Mouse (Mus musculus) kidney, postnatal 4 days (tissue): Measurements from ENCODE around the gene Htr1d.

ENCODE experiments used
- DNase-seq, 2 experiments: peaks; one replicate each; pipeline ENCODE4 v3.0.0; 2021; ENCODE audit warnings: mixed read lengths in 2 of 2

Htr1d gene

DNA sequence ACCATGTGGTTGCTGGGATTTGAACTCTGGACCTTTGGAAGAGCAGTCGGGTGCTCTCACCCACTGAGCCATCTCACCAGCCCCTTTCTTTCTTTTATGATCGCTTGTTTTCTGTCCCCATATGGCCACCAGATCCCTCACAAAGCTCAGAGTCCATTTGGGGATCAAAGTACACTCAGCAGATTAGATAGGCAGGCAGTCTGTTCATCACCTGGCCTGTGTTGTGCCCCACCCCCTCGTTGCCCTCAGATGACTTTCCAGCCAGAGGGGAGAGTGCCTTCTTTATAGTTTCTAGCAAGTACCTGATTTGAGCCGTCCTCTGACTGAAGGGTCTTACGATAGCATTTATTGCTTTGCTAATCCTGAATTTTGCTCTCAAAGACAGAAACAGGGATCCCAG is 29.5 kb downstream of the Htr1d start:
- no peak for DNase-seq

- peak; percentile 90 to 91 for DNase-seq
These were observed 31.5 kb downstream of the Htr1d start for GRCm38 (mm10) chr4:136454850-136455260.

DNA sequence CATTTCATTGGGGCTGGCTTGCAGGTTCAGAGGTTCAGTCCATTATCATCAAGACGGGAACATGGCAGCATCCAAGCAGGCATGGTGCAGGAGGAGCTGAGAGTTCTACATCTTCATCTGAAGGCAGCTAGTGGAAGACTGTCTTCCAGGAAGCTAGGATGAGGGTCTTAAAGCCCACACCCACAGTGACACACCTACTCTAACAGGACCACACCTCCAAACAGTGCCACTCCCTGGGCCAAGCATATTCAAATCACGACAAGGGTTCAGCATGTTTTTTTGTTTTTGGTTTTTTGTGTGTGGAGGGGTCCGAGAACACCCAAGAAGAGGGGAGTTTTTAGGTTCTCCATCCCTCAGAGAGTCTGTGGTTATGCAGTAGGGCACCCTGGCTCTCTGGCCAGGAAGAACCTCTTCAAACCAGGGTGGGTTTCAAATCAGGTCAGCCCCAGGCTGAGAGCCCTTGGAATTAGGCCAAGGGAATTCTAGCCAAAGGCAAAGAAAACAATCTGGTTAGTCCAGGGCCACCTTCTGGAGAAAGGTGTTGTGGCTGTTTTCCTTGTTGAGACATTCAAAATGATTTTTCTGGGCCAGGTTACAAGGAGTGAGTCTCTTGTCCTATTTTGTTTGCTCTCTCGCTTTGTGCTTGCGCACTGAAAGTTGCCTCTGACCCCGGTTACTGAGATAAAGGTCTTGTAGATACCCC is 33.3 kb downstream of the Htr1d start:
- DNase-seq = no peak

GRCm38 (mm10) chr4:136458276-136458675 is 35.0 kb downstream of the Htr1d start:
- DNase-seq = no peak

GRCm38 (mm10) chr4:136459210-136459609 is 35.9 kb downstream of the Htr1d start:
- no peak for DNase-seq

- no peak for DNase-seq
These were observed 37.9 kb downstream of the Htr1d start for GRCm38 (mm10) chr4:136461206-136461605.

GRCm38 (mm10) chr4:136461761-136462085 is 38.4 kb downstream of the Htr1d start:
- DNase-seq = no peak

DNA sequence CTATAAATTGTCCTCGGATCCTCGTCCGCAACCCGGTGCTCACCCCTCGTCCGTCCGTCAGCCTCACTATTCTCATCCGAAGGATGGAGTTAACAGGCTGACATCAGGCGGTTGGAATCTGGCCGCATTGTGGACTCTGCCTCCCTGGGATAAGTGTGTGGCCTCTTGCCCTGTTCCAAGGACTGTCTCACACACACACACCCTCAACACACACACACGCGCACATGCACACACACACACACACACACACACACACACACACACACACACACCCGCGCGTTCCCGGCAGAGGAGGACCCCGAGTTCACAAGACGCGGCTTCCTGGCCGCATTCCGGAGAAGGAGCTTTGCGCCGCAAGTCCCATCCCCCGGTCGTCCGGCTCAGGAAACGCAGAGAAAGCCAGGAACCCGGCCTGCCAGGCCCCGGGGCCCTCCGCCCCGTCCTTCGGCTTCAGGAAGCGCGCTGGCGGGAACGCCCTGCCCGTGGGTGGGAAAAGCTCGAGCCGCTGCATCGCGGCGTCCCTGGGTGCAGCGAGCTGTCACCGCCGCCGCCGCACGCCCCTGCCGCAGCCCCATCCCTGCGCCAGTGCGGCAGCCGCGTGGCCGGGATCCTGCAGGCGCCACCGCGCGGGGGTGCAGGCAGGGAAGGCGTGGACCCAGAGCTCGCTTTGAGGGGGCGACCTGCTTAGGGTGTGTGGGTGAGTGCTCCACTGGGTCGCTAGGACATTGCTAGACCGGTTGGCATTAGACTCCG is 38.9 kb downstream of the Htr1d start, which contains the start of gene 6030445D17Rik:
6030445D17Rik (plus strand) TSS at position 165 of the 753 bp plus-strand sequence.
- peak; percentile 82 to 89 for DNase-seq

DNA sequence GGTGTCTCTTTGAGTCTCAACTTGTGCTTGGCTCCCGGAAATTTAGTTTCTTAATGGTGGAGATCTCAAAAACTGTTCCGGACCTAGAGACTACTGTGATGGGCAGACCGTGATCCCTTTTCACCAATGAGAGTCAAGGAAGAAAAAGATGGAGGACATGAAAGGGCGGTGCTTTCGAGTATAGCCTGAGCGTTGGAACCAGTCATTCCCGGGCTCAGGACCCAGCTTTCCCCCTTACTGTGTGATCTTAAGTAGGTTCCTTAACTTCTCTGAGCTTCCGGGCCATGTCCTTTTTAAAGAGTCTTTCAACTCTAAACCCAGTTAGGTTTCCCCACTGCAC is 39.5 kb downstream of the Htr1d start:
- peak in 1 of 2 experiments; percentile 21 for DNase-seq

DNA sequence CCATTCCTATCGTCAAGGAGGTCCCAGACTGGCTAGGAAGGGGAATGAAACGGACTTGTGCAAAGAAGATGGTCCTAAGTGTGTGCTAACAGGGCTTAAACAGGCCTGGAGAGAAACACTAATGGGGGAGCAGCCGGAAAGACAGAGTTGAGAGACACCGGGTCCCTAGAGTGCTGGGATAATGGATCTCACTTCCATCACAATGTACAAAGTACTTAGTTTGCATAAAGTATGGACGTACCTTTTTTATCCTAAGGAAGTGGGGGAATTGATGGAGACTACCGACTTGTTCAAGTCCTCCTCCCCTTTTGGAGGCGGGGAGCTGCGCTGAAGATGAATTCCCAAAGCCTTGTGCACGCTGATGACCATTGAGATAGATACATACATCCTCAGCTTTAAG is 40.1 kb downstream of the Htr1d start:
- no peak for DNase-seq

DNA sequence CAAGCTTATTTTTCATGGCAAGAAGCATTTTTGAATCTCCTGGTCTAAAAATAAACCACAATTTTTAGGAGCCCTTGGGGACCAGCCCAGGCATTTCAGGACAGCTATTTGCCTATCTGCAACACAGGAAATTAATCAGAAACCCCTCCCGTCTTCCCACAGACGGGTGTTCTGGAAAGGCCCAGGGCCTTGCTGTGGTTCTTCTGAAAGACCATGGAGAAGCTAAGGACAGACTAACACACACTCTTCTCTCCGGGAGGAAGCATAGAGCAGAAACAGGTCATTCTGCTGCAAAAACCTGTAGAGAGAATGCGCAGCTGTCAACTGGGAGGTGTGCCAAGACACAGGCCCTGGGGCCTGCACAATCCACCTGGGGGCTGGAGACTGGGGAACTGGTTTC is 42.9 kb downstream of the Htr1d start:
- peak; percentile 36 to 63 for DNase-seq

DNA sequence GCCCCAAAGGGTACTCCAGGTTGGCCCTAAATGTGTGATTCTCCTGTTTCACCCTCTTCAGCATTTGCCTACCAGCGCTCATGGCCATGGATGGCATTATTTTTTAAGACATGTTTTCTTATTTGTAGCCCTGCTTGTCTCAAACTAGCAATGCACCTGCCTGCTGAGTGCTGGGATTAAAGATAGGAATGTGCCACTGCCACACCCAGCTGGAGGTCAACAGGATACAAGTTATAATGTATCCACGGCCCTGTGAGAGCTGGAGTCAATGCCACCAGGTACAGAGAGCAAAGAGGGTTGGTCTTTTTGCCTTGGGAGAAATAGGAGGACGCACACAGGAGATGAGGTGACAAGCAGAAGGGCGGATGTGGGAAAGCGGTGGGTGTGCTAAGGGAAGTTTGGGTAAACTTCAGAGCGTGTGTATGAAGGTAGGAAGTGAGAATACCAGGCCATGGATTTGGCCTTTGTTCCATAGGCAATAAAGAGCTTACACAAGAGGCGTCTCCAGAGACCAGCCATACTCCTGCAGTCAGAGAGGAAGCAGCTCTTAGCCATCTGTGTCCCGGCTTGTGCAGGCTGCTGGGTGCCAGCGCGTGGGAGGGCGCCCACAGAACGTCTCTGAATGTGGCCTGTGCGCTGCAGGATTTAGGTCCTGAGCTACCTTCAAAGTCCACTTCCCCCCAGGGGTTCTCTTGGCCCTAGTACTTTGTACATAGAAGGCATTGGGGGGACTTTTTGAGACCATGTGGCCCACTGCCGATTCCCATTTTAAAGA is 45.4 kb downstream of the Htr1d start:
- DNase-seq = peak in 1 of 2 experiments; percentile 26

DNA sequence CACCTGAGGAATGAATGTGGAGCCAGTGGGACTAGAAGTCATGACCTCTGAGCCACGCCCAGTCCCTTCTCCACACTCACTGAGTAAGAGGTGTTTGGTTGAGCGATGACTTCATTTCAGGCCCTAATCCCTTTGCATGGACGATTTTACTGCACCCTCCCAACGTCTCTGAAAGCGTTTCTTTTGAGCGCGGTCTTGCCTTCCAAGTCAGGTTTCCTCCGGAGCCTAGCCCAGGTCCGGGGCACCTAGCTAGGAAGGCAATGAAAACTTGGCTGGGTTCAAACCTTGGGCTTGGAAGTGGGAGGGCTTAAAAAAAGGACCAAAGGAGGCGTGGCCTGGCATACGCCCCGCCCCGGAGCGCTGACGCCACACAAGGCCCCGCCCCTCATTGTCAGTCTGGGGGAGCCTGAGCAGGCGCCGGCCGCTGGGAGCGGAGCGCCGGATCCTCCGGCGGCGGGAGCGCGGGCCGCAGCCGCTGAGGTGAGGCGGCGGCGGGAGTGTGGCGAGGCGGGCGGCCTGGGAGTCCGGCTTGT is 46.1 kb downstream of the Htr1d start, which contains the start of gene Luzp1:
Luzp1 (plus strand) TSS at position 391 of the 533 bp plus-strand sequence.
- peak; percentile 96 for DNase-seq

DNA sequence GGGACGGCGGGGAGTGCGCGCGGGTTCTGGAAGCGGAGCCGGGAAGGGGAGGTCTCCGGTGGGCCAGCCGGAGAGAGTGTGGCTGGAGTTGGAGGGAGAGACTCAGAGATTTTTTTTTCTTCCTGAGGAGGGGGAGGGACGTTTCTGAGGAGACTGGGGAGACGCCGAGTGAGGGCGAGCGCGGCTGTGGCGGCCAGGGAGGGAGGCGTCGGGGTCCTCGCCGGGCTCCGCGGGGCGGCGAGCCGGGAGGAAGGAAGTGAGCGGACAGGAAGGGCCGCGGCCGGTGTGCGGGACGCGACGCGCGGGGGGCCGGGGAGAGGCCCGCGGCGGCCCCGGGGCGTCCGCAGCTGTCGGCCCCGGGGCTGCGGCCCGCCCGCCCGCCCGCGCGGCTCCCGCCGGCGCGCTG is 46.6 kb downstream of the Htr1d start:
- DNase-seq = no peak

DNA sequence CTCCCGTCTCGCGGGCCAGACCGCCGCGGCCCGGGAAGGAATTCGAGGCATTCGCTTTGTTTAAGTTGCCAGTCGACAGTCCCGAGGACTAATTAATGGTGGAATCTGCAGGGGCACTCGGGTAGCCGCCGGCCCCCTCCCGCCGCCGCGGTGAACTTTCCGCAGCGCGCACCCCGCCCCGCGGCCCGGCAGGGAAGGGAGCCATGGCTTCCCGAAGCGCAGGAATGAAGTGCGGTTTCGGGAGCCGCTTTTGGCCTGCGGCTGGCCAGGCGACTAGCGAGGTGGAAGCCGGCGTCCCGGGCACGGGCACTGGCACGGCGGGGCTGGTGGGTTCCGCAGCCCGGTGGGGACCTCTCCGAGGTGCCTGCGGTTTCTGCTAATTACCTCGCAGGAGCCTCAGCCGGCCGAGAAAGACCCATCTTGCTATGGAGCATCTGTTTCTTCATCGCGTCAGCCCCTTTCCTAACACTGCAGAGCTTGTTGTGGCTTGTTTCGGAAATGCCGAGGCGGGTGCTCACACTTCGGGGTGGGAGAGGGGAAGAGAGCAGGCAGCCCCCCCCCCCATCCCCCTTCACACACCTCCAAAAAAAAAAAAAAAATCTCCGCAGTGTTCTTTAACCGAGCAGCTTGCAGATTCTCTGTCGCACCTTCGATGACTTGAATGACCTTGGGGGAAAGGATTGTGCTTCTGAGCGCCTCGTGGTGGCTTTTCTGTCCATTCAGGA is 47.2 kb downstream of the Htr1d start:
- DNase-seq = peak; percentile 69 to 78

GRCm38 (mm10) chr4:136476692-136477091 is 53.4 kb downstream of the Htr1d start:
- DNase-seq = no peak

- DNase-seq = no peak
These were observed 63.2 kb downstream of the Htr1d start for GRCm38 (mm10) chr4:136486549-136486948.
